Mouse (Mus musculus) gonadal fat pad, adult 2 months (tissue): ENCODE data around the gene Rexo4. TPM values are rescaled to one million over a fixed set of nuclear protein-coding genes. Genes with fewer than 3 reads are reported as not detected.

Source experiments
- DNase-seq: peaks from one replicate; pipeline ENCODE4 v3.0.0-alpha.2; 2012; ENCODE audit warnings: low read depth
- polyA plus RNA-seq: library from polyadenylated mRNA; depleted of rRNA; stranded (reverse); fragments of >200 nt; gene quantifications from 2 replicates; pipeline ENCODE4 v1.2.3, GENCODE M21; 2012; rRNA removed

Gene Rexo4
- polyA plus RNA-seq, result 26.9 and 30.2 TPM in 2 replicates

DNA sequence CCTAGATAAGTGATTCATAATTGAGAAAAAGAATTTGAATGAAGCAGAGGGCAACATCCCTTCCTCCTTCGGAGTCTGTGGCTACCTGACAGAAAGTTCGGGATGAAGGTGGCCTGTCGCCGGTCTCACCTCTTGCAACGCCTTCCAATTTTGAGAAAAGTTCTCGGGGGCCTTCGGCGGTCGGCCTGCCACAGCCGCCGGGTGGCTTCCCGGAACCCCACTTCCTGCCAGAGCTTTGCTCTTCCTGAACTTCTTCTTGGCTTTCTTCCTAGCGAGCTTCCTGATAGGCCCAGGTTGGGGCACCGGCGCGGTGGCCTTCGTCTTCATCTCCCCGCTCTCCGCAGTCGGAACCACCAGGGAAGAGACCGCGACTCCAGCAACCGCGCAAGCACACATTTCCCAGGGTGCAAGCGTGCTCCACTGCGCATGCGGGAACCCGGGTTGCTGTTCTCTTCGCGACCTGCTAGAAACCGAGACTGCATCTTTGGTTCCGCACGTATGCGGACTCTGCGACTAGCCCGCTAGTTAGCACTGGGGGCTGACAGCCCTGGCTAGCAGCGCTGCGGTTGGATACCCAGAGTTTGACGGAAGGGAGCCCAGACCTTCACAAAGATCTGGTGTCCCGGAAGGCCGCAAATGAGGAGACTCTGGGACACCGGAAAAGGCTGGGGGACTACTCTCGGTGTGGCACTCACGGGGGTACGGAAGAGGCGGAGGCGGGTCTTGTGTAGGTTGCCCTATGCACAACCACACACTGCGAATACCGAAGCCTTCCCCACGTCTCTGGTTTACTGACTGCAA lies at the start of gene Rexo4:
Gene Rexo4 (minus strand): TSS at position 464 of the 801 bp plus-strand sequence.
- DNase-seq, result no peak

DNA sequence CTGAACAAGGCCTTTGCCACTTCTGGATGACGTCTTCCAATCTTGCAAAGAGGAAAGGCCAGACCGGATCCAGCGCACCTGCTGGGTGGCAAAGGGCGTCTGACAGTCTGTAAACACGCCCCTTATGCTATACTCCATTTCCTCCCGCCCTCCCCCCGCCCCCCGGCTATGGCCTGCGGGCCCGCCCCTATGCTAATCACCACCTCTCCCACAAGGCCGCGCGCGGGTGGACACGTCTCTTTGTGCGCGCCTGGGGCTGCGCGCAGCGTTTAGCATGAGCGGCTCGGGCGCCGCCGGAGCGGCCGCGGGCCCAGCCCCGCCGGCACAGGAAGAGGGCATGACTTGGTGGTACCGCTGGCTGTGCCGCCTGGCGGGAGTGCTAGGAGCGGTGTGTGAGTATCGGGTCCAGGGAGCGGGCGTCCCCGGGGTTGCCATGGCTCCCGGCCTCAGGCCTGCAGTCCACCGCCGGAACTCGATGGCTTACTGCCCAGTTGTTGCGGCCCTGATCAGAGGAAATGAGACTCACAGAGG lies 45.6 kb upstream of the Rexo4 start, which contains the start of gene Cacfd1:
Gene Cacfd1 (plus strand): TSS at position 213 of the 531 bp plus-strand sequence.
- no peak for DNase-seq

DNA sequence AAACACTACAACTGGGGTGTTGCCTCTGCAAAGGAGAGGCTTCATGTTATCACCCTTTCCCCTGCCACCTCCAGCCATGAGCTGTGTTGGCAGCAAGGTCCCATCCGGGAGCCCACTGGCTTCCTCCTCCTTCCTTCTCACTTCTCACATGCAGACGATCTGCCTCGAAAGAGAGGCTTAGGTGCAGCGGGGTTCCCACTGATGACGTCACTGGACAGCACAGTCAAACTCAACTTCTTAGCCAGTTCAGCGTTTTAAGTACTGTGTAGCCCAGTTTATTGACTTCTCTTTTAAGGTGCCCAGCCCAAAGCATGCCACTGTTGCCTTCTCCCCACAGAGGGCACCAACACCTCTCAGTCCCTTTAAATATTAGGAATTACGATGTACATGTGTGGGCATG lies 43.5 kb upstream of the Rexo4 start:
- no peak for DNase-seq

DNA sequence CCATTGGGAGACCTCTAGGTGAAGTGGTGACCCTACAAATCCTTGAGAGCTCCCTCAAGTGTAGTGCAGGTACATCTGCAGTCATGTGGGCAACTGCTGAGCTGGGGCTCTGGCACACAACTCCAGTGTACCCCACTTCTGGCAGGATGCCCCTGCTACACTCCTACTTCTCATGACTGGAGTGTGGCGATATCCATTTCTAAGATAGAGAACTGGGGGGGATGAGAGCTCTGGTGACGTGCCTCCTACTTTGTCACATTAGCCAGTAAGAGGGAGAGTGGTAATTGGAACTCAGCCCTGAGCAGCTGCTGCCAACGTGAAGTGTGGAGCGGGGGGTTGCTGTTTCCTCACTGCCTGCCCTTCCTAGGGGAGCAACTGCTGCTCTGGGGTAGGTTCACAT lies 42.1 kb upstream of the Rexo4 start:
- DNase-seq, result no peak

DNA sequence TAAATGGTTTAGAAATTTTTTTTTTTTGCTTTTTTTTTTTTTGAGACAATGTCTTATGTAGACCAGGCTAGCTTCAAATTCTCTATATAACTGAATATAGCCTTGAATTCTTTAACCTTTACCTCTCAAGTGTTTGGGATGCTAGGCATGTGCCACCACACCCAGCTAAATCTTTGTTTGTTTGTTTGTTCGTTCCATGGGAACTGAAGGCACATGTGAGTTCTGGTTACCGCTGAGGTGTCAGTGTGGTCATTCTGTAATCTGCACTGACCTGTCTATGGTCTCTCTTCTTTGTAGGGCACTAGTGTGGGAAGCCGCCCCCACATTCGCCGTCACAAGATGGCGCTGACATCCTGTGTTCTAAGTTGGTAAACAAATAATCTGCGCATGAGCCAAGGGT lies 33.8 kb upstream of the Rexo4 start:
- DNase-seq, result no peak

DNA sequence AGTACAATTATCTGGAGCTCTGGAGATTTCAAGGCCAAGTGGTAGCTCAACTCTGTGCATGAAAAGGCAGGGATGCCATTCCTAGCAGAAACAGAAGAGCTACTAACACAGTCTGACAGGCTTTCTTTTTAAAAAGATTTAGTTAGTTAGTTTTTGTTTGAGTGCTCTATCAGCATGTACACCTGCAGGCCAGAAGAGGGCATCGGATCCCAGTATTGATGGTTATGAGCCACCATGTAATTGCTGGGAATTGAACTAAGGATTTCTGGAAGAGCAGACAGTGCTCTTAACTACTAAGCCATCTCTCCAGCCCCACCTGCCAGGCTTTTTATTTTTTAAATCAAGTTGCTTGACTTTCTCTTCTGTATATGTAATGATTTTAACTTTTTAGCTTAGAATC lies 33.3 kb upstream of the Rexo4 start:
- no peak for DNase-seq

DNA sequence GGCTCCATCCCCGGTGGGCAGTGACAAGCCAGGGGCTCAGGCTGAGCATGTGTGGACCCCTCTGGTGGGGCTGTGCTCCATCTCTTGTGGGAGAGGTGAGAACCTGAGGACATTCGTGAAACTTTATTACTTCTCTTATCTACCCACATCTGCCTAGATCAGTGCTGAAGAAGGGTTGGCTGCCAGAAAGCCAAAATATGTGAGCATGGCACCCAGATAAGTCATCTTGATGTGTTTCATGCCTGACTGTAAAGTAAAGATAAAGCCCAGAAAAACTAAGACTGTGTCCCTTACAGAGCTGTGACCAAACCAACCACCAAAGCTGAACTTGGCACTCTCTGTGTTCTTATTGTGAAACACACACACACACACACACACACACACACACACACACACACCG lies 29.8 kb upstream of the Rexo4 start:
- DNase-seq, result no peak

DNA sequence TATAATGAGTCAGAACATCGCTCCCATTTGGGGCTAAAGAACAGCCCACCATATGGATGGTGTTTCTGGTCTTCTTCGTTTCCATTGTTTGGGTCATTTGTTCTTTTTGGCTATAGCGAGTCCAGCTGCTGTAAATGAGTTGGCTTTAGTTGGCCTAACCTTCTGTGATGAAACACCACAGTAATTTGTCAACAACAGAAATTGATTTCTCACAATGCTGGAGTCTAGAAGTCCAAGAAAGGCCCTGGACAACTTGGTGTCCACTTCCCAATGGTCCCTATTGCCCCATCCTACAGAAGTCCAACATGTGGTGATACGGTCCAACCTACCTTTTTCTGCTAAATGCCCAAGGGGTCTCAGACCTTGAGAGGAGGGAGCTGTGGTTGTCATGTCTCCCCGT lies 20.5 kb upstream of the Rexo4 start:
- no peak for DNase-seq

DNA sequence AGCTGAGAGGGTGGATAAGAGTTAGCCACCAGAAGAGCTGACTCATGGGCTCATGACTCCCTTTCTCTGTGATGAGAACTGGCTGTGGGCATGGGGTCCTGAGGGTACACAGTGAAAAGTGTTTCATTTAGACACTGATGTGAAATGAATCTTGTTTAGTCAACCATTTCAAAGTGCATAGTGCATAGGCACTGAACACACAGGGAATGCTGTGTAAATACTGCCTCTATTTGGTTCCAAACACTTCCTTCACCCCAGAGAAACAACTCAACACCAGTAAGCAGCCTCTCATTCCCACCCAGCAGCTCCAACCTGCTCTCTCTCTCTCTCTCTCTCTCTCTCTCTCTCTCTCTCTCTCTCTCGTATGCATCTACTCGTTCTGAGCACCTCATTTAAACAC lies 20.0 kb upstream of the Rexo4 start:
- DNase-seq, result no peak

DNA sequence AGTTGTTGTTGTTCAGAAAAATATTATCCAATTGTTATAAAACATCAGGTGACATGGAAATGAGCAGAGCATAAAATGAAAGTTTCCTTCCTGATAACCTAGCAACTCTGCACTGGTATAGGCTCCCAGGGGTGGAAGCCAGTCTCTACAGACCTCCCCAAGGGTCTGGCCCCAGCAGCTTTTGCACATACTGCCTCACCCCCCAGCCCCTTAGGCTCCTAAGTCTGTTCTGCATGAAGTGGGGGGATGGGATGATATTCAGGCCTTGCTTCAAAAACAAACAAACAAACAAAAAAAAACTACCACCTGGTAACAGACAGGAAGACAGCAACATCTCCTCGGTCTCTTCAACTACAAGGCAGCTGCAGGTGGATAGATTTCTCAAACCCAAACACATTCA lies 16.2 kb upstream of the Rexo4 start:
- no peak for DNase-seq

DNA sequence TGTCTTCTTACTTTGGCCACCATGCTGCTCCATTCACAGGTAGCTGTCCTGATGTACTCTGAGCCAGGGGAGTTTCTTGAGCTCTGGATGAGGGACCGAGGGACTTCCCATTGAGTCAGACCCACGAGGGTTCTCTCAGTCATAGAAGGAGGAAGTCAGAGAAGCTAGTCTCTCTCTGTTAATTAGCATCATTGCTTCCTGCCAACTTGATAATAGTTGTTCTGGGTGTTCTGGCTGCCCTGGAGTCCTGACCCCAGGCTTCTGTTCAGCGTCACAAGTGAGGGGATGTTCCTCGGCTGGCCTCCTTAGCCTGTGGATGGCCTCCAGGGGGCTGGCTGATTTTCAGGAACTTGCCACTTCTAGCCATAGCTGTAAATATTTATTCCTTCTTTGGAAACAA lies 9.8 kb upstream of the Rexo4 start:
- DNase-seq, result no peak

DNA sequence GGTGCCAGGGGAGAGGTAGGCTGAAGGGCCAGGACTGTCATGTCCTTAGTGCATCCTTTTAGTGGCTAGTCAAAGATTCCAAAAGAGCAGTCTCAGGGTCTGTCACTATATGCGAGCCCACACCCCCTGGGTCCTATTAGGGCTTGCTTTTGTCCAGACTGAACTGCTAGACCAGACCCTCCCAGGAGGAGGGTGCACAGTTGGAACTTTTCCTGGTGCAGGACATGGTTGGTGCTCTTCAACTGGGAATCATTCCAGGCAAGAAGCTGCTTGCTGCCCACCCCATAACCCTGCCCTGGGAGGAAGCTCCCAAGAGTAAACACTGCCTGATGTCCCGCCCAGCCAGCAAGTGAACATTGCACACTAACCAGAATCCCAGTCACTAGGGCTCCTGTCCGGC lies 8.9 kb upstream of the Rexo4 start, which contains the start of gene Adamts13:
Gene Adamts13 (plus strand): TSS at position 301 of the 400 bp plus-strand sequence.
- no peak for DNase-seq

DNA sequence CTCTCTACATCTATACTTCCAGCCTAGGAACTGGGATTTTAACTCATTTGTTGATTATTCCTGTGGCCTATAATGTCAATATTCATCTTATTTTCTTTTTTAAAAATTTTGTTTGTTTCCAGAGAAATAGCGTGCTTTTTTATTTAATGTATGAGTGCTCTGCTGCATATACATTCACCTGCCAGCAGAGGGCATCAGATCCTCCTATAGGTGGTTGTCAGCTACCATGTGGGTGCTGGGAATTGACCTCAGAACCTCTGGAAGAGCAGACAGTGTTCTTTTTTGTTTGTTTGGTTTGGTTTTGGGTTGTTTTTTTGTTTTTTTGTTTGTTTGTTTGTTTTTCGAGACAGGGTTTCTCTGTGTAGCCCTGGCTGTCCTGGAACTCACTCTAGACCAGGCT lies 3.1 kb upstream of the Rexo4 start:
- DNase-seq, result no peak

DNA sequence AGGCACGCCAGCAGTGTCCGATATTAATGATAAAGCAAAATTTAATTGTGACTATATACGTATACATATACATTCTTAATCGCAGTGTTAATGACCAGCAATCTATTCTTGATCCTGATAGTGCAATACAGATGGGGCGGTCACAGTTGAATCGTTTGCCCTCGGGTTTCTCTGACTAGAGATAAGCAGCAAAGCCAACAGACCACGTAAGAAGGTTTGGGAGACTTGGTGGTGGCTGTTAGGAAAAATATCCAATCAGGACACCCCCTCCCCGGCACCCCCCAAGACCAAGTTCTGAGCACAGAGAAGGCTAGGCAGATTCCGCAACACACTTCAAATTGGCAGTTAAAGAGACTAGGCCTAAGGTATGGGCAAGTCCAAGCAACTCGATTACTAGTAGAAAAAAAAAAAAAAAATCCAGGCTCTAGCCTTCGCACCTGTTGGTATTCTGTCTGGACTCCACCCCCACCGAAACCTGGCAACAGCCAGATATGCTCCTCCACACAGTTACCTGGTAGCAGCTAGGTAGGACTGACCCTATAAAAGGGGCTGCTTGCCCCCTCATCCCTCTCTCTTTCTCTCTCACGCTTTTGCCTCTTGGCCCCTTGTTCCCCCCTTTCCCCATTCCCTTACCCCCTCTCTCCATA lies 661 bp upstream of the Rexo4 start:
- no peak for DNase-seq

DNA sequence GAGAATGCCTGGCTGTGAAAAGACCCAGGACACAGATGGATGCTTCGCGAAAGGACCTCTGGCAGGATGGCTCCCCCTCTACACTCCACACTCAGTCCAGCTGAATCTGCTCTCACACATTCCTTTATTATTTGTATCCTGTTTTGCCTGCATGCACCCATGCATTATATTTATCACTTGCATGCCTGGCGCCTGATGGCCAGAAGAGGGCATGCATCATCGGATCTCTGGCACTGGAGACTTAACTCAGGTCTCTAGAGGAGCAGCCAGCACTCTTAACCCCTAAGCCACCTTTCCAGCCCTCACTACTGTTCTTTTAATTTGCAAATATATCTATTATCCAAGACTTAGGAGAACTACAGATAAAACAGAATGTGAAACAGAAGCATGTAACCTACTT lies 3.4 kb downstream of the Rexo4 start:
- DNase-seq, result no peak

DNA sequence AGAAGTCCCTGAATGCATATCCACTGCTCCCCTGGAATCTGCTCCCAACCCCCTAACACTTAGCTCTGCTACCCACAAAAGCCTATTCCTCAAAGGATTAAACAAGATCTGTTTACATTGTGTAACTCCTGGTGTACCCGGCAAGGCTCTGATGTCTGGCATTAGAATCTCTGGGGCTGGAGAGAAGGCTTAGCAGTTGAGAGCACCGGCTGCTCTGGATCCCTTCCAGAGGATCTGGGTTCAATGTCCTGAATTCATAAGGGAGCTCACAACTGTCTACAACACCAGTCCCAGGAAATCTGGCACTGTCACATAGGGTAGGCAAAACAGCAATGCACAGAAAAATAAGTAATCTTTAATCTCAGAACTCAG lies 6.7 kb downstream of the Rexo4 start:
- DNase-seq, result no peak

DNA sequence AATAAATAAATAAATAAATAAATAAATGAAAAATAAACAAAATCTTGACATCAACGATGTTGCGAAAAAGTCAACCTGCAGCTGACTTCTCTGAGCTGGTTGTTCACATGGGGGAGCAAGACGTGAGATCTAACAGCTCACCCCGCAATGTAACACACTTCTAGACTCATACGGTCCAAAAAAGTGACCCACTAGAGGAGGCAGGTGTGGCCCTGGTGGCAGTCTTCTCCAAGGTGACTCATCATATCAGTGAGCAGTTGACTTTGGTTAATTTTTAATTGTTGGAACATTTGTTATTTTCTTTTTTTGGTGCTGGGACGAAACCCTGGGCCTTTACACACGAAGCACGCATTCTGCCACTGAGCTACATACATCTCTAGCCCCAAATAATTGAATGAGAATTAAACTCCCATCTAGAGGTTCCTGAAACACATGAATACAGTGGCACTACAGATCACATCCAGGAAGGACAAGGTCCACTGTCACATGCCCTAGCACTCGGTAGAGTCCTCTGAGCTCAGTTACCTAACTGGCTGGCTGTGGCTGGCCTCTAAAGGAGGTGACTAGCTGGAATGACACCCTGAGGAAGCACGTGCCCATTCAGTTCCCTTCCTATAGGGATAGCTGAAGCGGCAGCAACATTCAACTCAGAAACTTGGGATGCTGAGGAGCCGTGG lies 7.2 kb downstream of the Rexo4 start:
- no peak for DNase-seq

DNA sequence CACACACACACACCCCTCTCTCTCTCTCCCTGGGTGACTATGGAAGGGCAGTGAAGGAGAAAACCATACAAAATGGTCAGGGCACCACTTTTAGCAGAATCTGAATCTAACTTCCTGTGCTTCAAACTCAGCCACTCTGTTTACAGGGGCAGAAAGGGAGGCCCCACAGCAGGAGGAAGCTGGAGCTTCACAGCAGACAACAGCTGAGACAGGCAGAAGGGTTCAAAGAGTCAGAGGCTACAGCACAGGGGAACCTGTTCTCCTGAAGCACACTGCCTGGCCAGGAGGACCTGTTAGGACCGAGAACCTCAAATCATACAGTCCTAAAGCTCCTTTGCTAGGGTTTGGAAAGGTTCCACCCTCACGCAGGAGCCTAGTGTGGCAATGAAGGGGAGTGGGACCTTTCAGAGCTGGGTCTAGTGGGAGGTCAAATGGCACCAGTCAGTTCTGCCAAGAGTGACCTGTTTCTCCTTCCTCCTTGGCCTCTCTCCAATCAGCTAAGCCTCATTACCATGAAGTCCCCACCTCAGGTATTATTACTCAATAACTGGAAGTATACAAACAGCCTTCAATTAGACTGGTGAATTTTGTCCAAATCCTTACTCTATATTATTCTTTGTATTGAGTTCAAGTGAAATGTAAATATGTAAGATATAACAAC lies 9.3 kb downstream of the Rexo4 start:
- DNase-seq, result no peak

DNA sequence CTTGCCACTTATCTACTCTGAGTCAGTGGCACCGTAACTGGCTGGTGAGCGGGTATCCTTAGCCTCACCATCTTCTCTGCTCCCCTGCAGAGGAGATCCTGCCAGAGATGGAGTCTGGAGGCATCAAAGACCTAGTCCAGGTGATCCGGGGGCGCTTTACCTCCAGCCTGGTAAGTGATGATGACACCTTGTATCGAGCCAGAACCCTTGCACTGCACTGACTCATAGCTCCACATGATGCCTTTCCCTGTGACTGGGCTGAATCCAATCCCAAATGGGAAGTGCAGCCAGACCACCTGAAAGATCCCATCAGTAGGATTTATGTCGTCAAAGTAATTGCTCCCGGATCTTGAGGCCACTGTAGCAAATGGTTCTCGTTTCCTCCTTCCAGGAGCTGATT lies 11.3 kb downstream of the Rexo4 start:
- DNase-seq, result no peak

DNA sequence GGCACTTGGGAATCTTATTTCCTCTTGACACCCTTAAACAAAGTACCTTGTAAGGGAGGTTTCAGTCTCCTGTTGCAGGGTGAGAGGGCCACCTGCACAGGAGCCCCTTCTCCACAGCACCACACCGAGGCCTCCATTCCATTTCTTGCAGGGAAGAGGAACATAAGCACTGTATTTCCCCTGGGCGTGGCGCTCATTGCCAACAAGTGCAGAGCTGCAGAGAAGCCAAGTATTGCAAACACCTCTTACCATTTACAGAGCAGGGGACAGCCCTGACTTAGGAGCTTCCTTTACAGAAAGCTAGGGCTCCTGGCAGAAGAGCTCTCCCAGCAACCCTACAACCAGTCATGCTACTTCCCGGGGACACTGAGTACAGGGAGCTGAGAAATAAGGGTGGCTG lies 12.0 kb downstream of the Rexo4 start:
- no peak for DNase-seq

DNA sequence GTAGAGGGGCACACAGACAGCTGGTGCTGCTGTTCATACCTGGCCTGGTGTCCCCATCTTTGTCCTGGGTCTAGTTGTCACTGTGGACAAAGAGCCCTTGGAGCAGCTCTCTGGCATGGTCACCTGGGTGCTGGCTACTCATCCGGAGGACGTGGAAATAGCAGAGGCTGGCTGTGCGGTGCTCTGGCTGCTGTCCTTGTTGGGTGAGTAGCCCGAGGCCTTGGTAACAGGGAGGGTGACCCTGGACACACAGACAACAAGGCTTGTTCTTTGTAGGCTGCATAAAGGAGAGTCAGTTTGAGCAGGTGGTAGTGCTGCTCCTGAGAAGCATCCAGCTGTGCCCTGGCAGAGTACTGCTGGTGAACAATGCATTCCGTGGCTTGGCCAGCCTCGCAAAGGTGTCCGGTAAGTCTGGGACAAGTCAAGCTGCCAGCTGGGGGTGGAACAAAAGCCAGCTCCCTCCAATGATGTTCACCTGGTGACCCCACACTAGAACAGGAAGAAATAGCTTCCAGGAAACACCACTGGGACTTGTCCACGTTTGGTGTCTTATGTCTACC lies 12.8 kb downstream of the Rexo4 start:
- DNase-seq, result no peak

DNA sequence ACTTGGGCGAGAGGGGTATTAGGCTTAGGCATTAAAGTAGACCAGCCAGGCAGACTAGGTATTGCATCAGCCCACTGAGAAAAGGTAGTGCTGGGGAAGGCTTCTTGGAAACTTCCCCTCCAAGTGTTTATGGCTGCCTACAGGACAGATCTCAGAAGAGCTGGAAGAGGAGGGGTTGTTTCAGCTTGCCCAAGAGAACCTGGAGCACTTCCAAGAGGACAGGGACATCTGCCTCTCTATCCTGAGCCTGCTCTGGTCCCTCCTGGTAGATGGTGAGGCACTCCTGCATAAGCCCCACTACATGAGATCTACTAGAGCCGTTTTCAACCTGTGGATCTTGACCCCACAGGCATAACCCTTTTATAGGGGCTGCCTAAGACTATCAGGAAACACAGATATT lies 13.8 kb downstream of the Rexo4 start:
- no peak for DNase-seq
